Mouse (Mus musculus) myocyte (in vitro differentiated cells): Measurements from ENCODE around the gene Msl3l2. TPM values are rescaled to one million over a fixed set of nuclear protein-coding genes. Genes with fewer than 3 reads are reported as not detected.

Source experiments
- H3K27me3 ChIP-seq: one replicate; pipeline ENCODE4 v1.6.1; 2011; ENCODE audit not compliant: control insufficient read depth, insufficient read depth, insufficient read length
- H3K36me3 ChIP-seq: one replicate; pipeline ENCODE4 v1.6.1; 2011; ENCODE audit not compliant: control insufficient read depth, insufficient read depth
- H3K4me2 ChIP-seq: one replicate; pipeline ENCODE4 v1.6.1; 2011; ENCODE audit warnings: low read depth, control low read depth
- H3K4me3 ChIP-seq: one replicate; pipeline ENCODE4 v1.5.1; 2011; ENCODE audit warnings: mild to moderate bottlenecking, control low read depth, moderate library complexity
- H3K79me2 ChIP-seq: one replicate; pipeline ENCODE4 v1.6.1; 2011; ENCODE audit not compliant: control insufficient read depth, insufficient read depth
- H3ac ChIP-seq: one replicate; pipeline ENCODE4 v1.6.1; 2011; ENCODE audit not compliant: control insufficient read depth, insufficient read length
- CEBPB ChIP-seq: IDR thresholded peaks from 2 replicates; pipeline ENCODE4 v1.6.1; 2011; ENCODE audit warnings: mild to moderate bottlenecking, moderate library complexity; ENCODE audit not compliant: poor library complexity, insufficient read depth, severe bottlenecking
- E2F4 ChIP-seq: IDR thresholded peaks from one replicate; pipeline ENCODE4 v1.6.1; 2011; ENCODE audit warnings: mild to moderate bottlenecking, control low read depth, moderate library complexity; ENCODE audit not compliant: insufficient read depth
- MAX ChIP-seq: IDR thresholded peaks from one replicate; pipeline ENCODE4 v1.6.1; 2011; ENCODE audit warnings: low read depth, mild to moderate bottlenecking, control low read depth
- MYOD1 ChIP-seq, 3 experiments: IDR thresholded peaks; one replicate each; pipeline ENCODE4 v1.6.1; 2011; ENCODE audit warnings: control low read depth in 2 of 3, low read depth in 2 of 3, mild to moderate bottlenecking in 2 of 3, moderate library complexity in 1 of 3; ENCODE audit not compliant: insufficient read length in 2 of 3, control insufficient read depth in 1 of 3
- MYOG ChIP-seq, 3 experiments: IDR thresholded peaks; one replicate each; pipeline ENCODE4 v1.6.1; 2011; ENCODE audit warnings: control low read depth in 2 of 3, low read depth in 2 of 3, mild to moderate bottlenecking in 2 of 3; ENCODE audit not compliant: insufficient read length in 2 of 3, control insufficient read depth in 1 of 3, insufficient read depth in 1 of 3
- POLR2A ChIP-seq: IDR thresholded peaks from one replicate; pipeline ENCODE4 v1.6.1; 2011; ENCODE audit warnings: low read depth, mild to moderate bottlenecking, control low read depth, moderate library complexity; ENCODE audit not compliant: insufficient read length
- POLR2AphosphoS2 ChIP-seq: IDR thresholded peaks from one replicate; pipeline ENCODE4 v1.6.1; 2011; ENCODE audit warnings: low read depth, control low read depth; ENCODE audit not compliant: insufficient read length
- REST ChIP-seq: IDR thresholded peaks from one replicate; pipeline ENCODE4 v1.6.1; 2011; ENCODE audit warnings: mild to moderate bottlenecking, control low read depth, moderate library complexity; ENCODE audit not compliant: insufficient read depth, insufficient read length
- SRF ChIP-seq: IDR thresholded peaks from one replicate; pipeline ENCODE4 v1.6.1; 2011; ENCODE audit warnings: low read depth; ENCODE audit not compliant: control insufficient read depth, insufficient read length
- TCF12 ChIP-seq: IDR thresholded peaks from one replicate; pipeline ENCODE4 v1.6.1; 2011; ENCODE audit warnings: mild to moderate bottlenecking, control low read depth; ENCODE audit not compliant: poor library complexity, insufficient read depth, severe bottlenecking
- TCF3 ChIP-seq: IDR thresholded peaks from one replicate; pipeline ENCODE4 v1.6.1; 2011; ENCODE audit warnings: low read depth, control low read depth; ENCODE audit not compliant: insufficient read length
- USF1 ChIP-seq: IDR thresholded peaks from one replicate; pipeline ENCODE4 v1.6.1; 2011; ENCODE audit warnings: low read depth, mild to moderate bottlenecking, control low read depth, moderate library complexity
- polyA plus RNA-seq: library from polyadenylated mRNA; unstranded; fragments of >200 nt; fragmentation: generic; extraction: Trizol; gene quantifications from one replicate; pipeline ENCODE4 v1.2.1, GENCODE M21; 2012; ENCODE audit warnings: missing spikeins

Msl3l2 gene
- polyA plus RNA-seq, 1 experiment, result 0.20 TPM

- H3K4me3 ChIP-seq, result no peak overlapping the region
- H3K79me2 ChIP-seq, result no peaks in the 10 kb centered on the region
- H3K36me3 ChIP-seq, result no peaks in the 10 kb centered on the region
- no peak overlapping the region for H3ac ChIP-seq
- TF ChIP-seq TCF12 (no peak), REST (no peak), POLR2AphosphoS2 (no peak)
- H3K27me3 ChIP-seq, result no peaks in the 10 kb centered on the region
- H3K4me2 ChIP-seq, result no peak overlapping the region
Observed at GRCm38 (mm10) chr10:56156956-56157355, 50.2 kb downstream of the Msl3l2 start.

GRCm38 (mm10) chr10:56158207-56158606 lies 51.5 kb downstream of the Msl3l2 start:
- H3K79me2 ChIP-seq, result no peaks in the 10 kb centered on the region
- H3K4me3 ChIP-seq, result no peak overlapping the region
- H3K4me2 ChIP-seq, result no peak overlapping the region
- H3K36me3 ChIP-seq, result no peaks in the 10 kb centered on the region
- no peaks in the 10 kb centered on the region for H3K27me3 ChIP-seq
- TF ChIP-seq POLR2AphosphoS2 (no peak), POLR2A (no peak), MYOG (IDR thresholded peaks at IDR 0.05; ENCODE audit: control insufficient read depth in 1 of 3, insufficient read depth in 1 of 3, insufficient read length in 2 of 3, low read depth in 2 of 3) (no peak), MAX (no peak), TCF3 (no peak), SRF (no peak), USF1 (no peak), CEBPB (no peak), MYOD1 (IDR thresholded peaks at IDR 0.05; ENCODE audit: control insufficient read depth in 1 of 3, insufficient read length in 2 of 3, low read depth in 2 of 3) (no peak), REST (no peak), TCF12 (no peak), E2F4 (no peak)
- H3ac ChIP-seq, result no peak overlapping the region

- Histone ChIP-seq H3K4me3 (no peak overlapping the region), H3K79me2 (no peaks in the 10 kb centered on the region), H3K4me2 (no peak overlapping the region), H3K27me3 (no peaks in the 10 kb centered on the region), H3ac (no peak overlapping the region), H3K36me3 (no peaks in the 10 kb centered on the region)
- TF ChIP-seq MAX (no peak), TCF3 (no peak), POLR2A (no peak), SRF (no peak), MYOD1 (IDR thresholded peaks at IDR 0.05; ENCODE audit: control insufficient read depth in 1 of 3, insufficient read length in 2 of 3, low read depth in 2 of 3) (no peak), CEBPB (no peak), USF1 (no peak)
Observed at GRCm38 (mm10) chr10:56158748-56159147, 52.0 kb downstream of the Msl3l2 start.

GRCm38 (mm10) chr10:56164411-56164810 lies 57.7 kb downstream of the Msl3l2 start:
- H3K4me2 ChIP-seq, result no peak overlapping the region
- no peak overlapping the region for H3K4me3 ChIP-seq
- no peak overlapping the region for H3ac ChIP-seq
- no peaks in the 10 kb centered on the region for H3K27me3 ChIP-seq
- TF ChIP-seq SRF, result no peak
- no peaks in the 10 kb centered on the region for H3K36me3 ChIP-seq
- no peaks in the 10 kb centered on the region for H3K79me2 ChIP-seq

GRCm38 (mm10) chr10:56165758-56166157 lies 59.0 kb downstream of the Msl3l2 start:
- no peaks in the 10 kb centered on the region for H3K27me3 ChIP-seq
- no peak for TF ChIP-seq MYOG (IDR thresholded peaks at IDR 0.05; ENCODE audit: control insufficient read depth in 1 of 3, insufficient read depth in 1 of 3, insufficient read length in 2 of 3, low read depth in 2 of 3)
- no peak for TF ChIP-seq REST
- no peak for TF ChIP-seq TCF12
- no peak for TF ChIP-seq POLR2AphosphoS2
- no peak for TF ChIP-seq E2F4
- no peak for TF ChIP-seq SRF
- no peak for TF ChIP-seq USF1
- TF ChIP-seq MAX, result no peak
- no peak for TF ChIP-seq POLR2A
- no peak for TF ChIP-seq CEBPB
- no peak for TF ChIP-seq TCF3
- no peak for TF ChIP-seq MYOD1 (IDR thresholded peaks at IDR 0.05; ENCODE audit: control insufficient read depth in 1 of 3, insufficient read length in 2 of 3, low read depth in 2 of 3)
- H3K36me3 ChIP-seq, result no peaks in the 10 kb centered on the region
- no peak overlapping the region for H3K4me2 ChIP-seq
- no peak overlapping the region for H3ac ChIP-seq
- no peak overlapping the region for H3K4me3 ChIP-seq
- H3K79me2 ChIP-seq, result no peaks in the 10 kb centered on the region

Other genes with a start within 250 kb of the Msl3l2 start
- 1.0 TPM for gene Tbc1d32, start 121.8 kb downstream of the Msl3l2 start, polyA plus RNA-seq